Mouse (Mus musculus) ES-CJ7 (cell line): ENCODE data around the gene Dnhd1.

Experiments used
- DNase-seq: peaks from one replicate; pipeline ENCODE4 v3.0.0; 2011; ENCODE audit warnings: low read depth, low spot score

Gene Dnhd1

GRCm38 (mm10) chr7:105650639-105651435 lies at the start of gene Dnhd1:
Gene Dnhd1 (plus strand): TSS chr7:105650827.
- peak; percentile 90 for DNase-seq

GRCm38 (mm10) chr7:105602860-105603623 lies 47.6 kb upstream of the Dnhd1 start:
- peak; percentile 87 for DNase-seq

- DNase-seq, result no peak
Observed at GRCm38 (mm10) chr7:105608467-105608866, 42.2 kb upstream of the Dnhd1 start.

GRCm38 (mm10) chr7:105611767-105612166 lies 38.9 kb upstream of the Dnhd1 start:
- no peak for DNase-seq

GRCm38 (mm10) chr7:105614400-105614799 lies 36.2 kb upstream of the Dnhd1 start:
- DNase-seq, result no peak

GRCm38 (mm10) chr7:105615720-105616119 lies 34.9 kb upstream of the Dnhd1 start:
- no peak for DNase-seq

GRCm38 (mm10) chr7:105616561-105616960 lies 34.1 kb upstream of the Dnhd1 start:
- DNase-seq, result no peak

- DNase-seq, result no peak
Observed at GRCm38 (mm10) chr7:105617810-105618209, 32.8 kb upstream of the Dnhd1 start.

- DNase-seq, result no peak
Observed at GRCm38 (mm10) chr7:105619701-105620100, 30.9 kb upstream of the Dnhd1 start.

- DNase-seq, result no peak
Observed at GRCm38 (mm10) chr7:105621053-105621452, 29.6 kb upstream of the Dnhd1 start.

- no peak for DNase-seq
Observed at GRCm38 (mm10) chr7:105621646-105622292, 28.9 kb upstream of the Dnhd1 start.

GRCm38 (mm10) chr7:105625397-105625796 lies 25.2 kb upstream of the Dnhd1 start:
- no peak for DNase-seq

- DNase-seq, result no peak
Observed at GRCm38 (mm10) chr7:105628633-105629032, 22.0 kb upstream of the Dnhd1 start.

GRCm38 (mm10) chr7:105632551-105632972 lies 18.1 kb upstream of the Dnhd1 start:
- DNase-seq, result no peak

- peak; percentile 77 for DNase-seq
Observed at GRCm38 (mm10) chr7:105633127-105633800, 17.4 kb upstream of the Dnhd1 start, which contains the start of gene Trim3. Gene Trim3 (minus strand): TSS chr7:105633571.

GRCm38 (mm10) chr7:105633801-105634135 lies 16.9 kb upstream of the Dnhd1 start:
- no peak for DNase-seq

GRCm38 (mm10) chr7:105634272-105634920 lies 16.2 kb upstream of the Dnhd1 start:
- no peak for DNase-seq

- no peak for DNase-seq
Observed at GRCm38 (mm10) chr7:105635726-105636125, 14.9 kb upstream of the Dnhd1 start.

GRCm38 (mm10) chr7:105638776-105639175 lies 11.9 kb upstream of the Dnhd1 start:
- no peak for DNase-seq

GRCm38 (mm10) chr7:105639304-105639703 lies 11.3 kb upstream of the Dnhd1 start:
- no peak for DNase-seq

- no peak for DNase-seq
Observed at GRCm38 (mm10) chr7:105639756-105640155, 10.9 kb upstream of the Dnhd1 start, which contains the start of gene Timm10b. Gene Timm10b (plus strand): TSS chr7:105640056.
